Comparison of ENCODE assay signal across 24 mouse cellular contexts in the genomic region with DNA sequence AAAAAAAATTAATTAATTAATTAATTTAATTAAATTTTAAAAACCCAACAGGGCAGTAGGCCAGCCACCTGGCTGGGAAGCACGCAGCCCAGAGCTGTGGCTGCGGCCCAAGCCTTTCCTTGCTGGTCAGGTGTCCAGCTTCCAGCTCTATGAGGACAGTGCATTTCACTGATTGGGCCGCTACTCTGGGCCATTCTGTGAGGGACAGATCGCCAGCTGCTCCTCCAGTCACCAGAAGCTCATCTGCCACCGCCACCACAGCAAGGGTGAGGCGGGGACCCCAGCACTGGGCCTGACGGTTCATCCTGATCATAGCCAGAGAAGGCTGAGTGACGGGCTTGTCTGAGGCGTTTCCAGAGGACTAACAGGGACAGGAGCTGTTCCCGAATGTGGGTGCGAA. TPM values are rescaled to one million over a fixed set of nuclear protein-coding genes. Genes with fewer than 3 reads are reported as not detected.
"Had no signal": no experiment of that assay in that cellular context is flagged by ENCODE, and none has a peak within 500 bp of the region (broad histone marks: within the 10 kb centered on the region; RNA-seq: fewer than 3 reads in every experiment).

No protein-coding gene starts in this region.

- H3K4me1 ChIP-seq: midbrain, embryonic 12.5 days; midbrain, embryonic 15.5 days; neural tube, embryonic 12.5 days had no signal

- DNase-seq: kidney, postnatal 25 days; layer of hippocampus, adult 9-11 months; liver, embryonic 13.5 days; lung, adult 2 months; lung, postnatal 14 days; right cerebral cortex, adult 18-20 months; right cerebral cortex, postnatal 14 days; right cerebral cortex, postnatal 4 days; thymus, postnatal 4 days had no signal

- H3K27ac ChIP-seq: kidney, postnatal 0 days; liver, embryonic 13.5 days; macrophage; midbrain, embryonic 12.5 days; midbrain, embryonic 15.5 days; neural tube, embryonic 12.5 days; neural tube, embryonic 15.5 days had no signal

- H3K4me3 ChIP-seq: layer of hippocampus, adult 2 months; liver, embryonic 13.5 days; midbrain, embryonic 12.5 days; midbrain, embryonic 15.5 days; neural tube, embryonic 12.5 days; neural tube, embryonic 15.5 days had no signal

- H3K27me3 ChIP-seq: liver, embryonic 13.5 days; midbrain, embryonic 12.5 days; midbrain, embryonic 15.5 days; neural tube, embryonic 12.5 days; neural tube, embryonic 15.5 days had no signal

RNA-seq across cellular contexts. Expression of gene Nccrp1, which starts 14.9 kb away (rescaled TPM):
- polyA plus RNA-seq: kidney, embryonic 14.5 days; limb, embryonic 11.5 days; limb, embryonic 14.5 days; liver, embryonic 13.5 days; liver, embryonic 16.5 days; lung, embryonic 16.5 days; macrophage; midbrain, embryonic 12.5 days; neural tube, embryonic 12.5 days; stomach, embryonic 14.5 days had no signal

RNA-seq across cellular contexts. Expression of gene Sycn, which starts 21.3 kb away (rescaled TPM):
- polyA plus RNA-seq: kidney, embryonic 14.5 days; limb, embryonic 11.5 days; liver, embryonic 13.5 days; lung, adult 2 months; lung, embryonic 16.5 days; macrophage; midbrain, embryonic 12.5 days; midbrain, embryonic 15.5 days; neural tube, embryonic 12.5 days; neural tube, embryonic 15.5 days had no signal

RNA-seq across cellular contexts. Expression of gene Ifnl3, which starts 39.3 kb away (rescaled TPM):
- polyA plus RNA-seq: kidney, embryonic 14.5 days; kidney, postnatal 0 days; large intestine, adult 2 months; limb, embryonic 11.5 days; limb, embryonic 14.5 days; liver, adult 2 months; liver, embryonic 13.5 days; liver, embryonic 16.5 days; lung, adult 2 months; lung, embryonic 16.5 days; macrophage; midbrain, embryonic 12.5 days; midbrain, embryonic 15.5 days; neural tube, embryonic 12.5 days; neural tube, embryonic 15.5 days; stomach, embryonic 14.5 days had no signal
